Mouse (Mus musculus) G1E-ER4 (cell line): ENCODE data around the gene Vdac2. TPM values are rescaled to one million over a fixed set of nuclear protein-coding genes. Genes with fewer than 3 reads are reported as not detected.

Source experiments
- GATA1 ChIP-seq: IDR thresholded peaks from one replicate; pipeline ENCODE4 v1.8.0; 2012; ENCODE audit warnings: low read length, inconsistent platforms
- polyA plus RNA-seq: library from polyadenylated mRNA; stranded (reverse); fragments of >175 nt; gene quantifications from 2 replicates; pipeline ENCODE4 v1.2.3, GENCODE M21; 2012

Vdac2 gene
- polyA plus RNA-seq: 578 and 731 TPM in 2 replicates

DNA sequence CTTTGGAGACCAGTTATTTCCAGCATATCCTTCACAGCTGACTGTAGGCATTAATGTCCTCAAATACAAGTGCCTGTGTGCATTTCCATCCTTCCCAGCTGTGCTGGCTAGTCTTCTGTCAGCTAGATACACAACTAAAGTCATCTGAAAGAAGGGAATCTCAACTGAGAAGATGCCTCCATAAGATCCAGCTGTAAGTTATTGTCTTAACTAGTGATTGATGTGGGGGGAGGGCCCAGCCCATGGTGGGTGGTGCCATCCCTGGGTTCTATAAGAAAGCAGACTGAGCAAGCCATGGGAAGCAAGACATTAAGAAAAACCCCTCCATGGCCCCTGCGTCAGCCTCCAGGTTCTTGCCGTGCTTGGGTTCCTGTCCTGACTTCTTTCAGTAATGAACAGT, at the start of gene Vdac2:
Vdac2 (plus strand) TSS at position 301 of the 400 bp plus-strand sequence.
- TF ChIP-seq GATA1: no peak

DNA sequence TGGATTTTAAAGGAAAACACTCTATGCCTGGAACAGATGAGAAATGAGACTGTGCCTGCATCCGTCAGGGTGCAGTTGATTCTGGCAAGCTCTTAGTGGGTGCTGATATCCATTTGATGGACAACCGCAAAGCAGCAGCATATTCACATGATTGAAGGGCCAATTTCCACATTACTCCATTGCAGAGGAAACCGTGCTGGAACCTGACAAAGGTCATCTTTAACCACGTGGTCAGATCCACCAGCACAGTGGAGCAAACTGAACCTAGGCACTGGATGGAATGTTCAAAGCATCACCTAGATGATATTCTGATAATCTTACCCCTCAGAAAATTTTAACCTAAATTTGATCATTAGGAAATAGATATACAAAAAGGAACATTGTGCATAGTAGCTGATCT, 48.8 kb upstream of the Vdac2 start:
- TF ChIP-seq GATA1: no peak

DNA sequence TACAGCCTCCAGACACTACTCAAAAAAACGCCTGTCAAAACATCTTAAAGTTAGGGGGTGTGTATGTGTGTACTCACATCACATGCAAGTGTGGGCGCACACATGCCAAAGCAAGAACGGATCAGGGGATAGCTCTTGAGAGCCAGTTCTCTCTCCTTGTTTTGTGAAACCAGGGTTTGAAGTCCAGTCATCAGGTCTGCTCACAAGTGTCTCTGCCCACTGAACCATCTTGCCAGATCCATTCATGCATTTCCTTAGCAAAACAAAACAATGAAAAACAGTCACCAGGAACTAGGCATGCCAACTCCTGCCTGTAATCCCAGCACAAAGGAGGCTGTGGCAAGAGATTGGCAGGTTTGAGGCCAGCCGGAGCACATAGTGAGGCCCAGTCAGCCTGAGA, 38.5 kb upstream of the Vdac2 start:
- no peak for TF ChIP-seq GATA1

DNA sequence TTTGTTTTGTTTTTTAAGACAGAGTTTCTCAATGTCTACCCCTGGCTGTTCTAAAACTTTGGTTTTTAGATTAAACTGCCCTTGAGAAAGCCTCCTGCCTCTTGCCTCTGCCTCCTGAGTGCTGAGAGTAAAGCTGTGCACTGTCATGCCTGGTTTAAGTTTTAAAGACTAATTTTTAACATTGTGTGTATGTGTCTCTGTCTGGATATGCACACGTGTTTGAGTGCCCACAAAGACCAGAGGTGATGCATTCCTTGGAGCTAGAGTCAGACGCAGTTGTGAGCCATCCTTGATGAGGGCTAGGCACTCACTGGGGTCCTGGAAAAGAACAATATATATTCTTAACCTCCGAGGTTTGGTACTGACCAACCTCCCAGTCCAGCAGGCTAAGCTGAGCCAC, 37.7 kb upstream of the Vdac2 start:
- no peak for TF ChIP-seq GATA1

DNA sequence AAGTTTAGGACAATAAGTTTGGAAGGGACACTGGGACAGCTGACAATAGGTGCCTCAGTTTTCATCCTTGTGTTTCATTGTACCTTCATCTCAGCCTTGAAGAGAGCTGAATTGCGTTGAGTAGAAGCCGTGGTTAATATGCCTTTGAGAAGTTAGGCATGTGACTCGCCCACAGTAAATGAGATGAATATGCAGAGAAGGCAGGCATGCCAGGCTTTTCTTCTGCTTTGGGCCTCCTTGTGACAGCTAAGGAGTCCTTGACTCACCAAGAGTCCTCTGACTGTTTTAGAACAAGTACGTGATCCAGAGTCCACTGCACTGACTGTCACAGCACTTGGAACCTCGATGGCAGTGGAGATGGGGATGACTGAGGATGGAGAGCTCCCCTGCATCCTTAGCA, 36.9 kb upstream of the Vdac2 start:
- no peak for TF ChIP-seq GATA1

DNA sequence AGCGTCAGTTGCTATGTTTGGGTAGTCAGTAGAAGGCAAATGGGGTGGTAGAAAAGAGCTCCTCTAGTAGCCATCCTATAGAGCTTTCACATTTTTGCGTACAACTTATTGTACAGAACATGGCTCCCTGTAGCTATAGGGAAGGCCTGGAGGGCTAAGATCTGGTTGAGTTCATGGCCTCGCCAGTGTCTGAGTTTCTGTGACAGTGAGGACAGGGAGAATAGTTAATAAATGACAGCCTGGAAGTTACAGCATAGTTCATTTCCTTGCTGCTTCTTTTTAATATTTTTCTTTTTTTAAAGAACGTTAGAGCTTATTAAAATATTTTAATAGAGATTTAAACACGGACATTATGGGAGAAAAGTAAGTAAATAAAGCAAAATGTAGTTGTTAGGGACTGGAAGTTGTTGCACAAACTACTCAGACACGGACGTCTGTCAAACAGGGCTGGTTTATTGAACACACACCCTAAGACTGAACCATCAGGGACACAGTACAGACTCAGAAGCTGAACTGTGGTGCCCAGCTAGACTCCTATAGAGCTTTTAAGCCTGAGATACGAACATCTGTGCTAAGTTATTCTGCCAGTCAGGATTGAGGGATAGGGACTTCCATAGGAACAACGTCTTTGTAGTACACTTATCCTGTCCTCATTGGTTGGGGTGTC, 34.3 kb upstream of the Vdac2 start:
- no peak for TF ChIP-seq GATA1

DNA sequence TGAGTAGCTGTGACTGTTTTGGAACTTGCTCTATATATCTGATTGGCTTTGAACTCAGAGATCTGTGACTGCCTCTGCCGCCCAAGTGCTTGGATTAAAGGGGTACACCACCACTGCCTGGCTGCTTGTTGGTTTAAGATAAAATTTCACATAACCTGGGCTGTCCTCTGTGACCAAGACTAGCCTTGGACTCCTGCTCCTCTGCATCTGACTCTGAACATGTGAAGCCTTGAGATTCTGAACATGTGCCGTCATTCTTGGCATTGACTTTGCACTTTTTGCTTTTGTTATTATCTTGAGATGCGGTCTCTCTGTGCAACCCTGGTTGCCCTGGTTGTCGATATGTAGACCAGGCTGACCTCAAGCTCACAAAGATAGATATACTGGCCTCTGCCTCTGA, 33.3 kb upstream of the Vdac2 start:
- TF ChIP-seq GATA1: no peak

DNA sequence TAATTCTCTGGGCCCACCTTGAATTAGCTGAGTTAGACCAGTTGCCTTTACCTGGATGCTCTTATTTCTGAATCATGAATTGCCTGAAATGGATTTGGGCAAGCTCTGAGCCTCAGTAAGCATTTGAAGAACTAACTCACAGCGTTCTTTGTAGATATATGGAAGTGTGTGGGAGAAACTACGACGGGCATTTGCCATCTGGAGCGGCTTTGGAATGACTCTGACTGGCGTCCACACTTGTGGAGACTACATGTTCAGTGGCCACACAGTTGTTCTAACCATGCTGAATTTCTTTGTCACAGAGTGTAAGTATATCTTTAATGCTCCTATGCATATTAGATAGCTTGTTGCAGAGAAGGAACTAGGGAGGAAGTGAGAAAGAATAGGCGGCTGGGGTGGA, 32.8 kb upstream of the Vdac2 start:
- TF ChIP-seq GATA1: no peak

DNA sequence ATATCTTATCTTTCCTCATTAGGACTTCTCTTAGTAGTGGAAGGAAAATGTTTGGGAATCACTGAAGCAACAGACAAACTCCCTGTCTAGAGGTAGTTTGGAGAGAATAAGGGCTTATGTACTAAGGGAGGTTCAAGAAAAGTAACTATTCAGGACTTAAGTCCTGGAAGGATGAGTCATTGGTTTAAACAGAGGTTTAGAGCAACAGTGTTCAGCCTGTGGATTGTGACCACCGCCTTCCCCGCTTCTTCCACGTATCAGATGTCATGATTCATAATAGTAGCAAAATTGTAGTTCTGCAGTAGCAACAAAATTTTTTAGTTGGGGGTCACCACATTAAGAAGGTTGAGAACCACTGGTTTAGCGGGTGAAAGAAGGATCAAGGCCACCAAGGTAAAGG, 24.4 kb upstream of the Vdac2 start:
- TF ChIP-seq GATA1: no peak

DNA sequence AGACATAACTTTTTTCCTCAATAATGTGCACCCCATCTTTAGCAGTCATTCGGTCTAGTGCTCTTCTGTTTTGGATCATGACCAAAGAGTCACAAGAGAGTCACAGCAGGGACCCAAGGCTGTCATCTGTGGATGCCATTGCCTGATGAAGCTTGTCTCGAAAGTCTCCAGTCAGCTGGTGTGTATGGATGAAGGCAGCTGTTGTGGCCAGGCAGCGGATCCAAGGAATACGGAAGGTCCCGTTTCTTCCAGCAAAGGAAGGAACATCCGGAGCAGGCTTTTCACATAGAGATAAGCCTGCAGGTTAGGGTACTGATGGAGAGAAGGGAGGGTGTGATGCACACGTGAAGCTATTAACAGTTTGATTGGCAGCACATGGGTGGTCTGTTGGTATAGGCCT, 23.4 kb upstream of the Vdac2 start:
- TF ChIP-seq GATA1: no peak

DNA sequence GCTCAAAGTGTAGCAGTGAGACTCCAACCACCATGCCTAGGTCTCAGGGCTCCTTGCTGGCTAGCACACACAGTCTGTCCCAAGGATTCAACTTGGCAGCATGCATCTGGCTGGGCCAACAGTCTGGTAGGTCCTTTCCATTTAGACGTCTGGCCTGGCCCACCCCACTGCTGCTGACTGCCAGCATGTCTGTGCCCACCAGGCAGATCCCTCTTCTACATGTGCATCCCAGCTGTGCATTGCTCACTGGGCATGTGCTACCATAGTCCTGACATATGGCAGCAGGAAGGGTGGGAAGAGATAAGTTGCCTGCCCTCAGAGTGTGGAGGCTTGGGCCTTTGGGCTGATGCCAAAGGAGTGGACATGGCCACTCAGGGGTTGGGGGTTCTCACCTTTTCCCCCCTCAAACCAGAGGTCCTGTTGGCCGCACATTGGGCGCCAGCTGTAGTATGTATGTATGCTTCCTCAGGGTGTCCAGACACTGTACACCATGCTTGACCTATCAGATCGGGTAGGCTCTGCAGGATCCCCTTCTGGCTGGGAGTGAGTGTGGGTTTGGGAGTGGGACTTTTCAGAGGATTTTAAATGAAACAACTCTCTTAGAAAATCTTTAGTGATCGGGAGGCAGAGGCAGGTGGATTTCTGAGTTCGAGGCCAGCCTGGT, 22.4 kb upstream of the Vdac2 start:
- no peak for TF ChIP-seq GATA1

DNA sequence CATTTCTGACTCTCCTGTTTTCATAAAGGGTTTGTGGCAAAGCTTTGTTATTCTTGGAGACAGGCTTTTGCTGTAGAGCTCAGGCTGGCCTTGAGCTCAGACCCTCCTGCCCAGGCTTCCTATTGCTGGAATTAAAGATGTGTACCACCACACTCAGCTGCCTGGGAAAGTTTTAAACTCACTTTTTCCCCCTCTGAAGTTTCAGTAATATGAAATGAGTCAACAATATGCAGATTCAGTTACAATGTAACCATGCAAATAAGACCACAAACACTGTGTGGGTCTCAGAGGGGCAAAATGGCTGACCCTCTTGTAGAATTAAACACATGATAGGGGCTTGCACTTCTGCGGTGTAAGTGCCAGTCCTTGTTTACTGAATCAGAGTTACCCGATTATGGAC, 18.8 kb upstream of the Vdac2 start:
- no peak for TF ChIP-seq GATA1

DNA sequence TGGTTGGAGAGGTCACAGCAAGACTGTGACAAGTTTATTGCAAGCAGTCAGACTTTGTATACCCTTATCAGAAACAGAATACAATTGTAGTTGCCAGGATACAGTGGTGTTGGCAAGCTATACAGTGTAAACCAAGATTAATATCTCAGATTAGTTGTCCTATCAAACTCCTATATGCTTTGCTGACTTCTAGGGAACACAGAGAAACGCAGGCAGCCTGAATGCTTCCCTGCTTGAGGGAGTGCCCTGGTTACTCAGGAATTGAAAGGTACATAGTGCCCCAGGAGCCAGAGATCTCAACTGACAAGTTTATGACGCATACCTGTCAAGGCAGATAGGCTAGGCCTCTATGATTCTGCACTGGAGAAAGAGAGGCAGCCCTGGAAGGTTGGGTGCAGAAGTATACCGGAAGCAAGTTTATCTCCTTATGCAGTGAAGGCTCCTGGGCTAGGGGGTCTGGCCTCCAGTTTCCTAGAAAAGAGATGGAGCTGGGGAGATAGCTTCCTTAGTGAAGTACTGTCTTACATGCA, 18.3 kb upstream of the Vdac2 start:
- TF ChIP-seq GATA1: no peak

DNA sequence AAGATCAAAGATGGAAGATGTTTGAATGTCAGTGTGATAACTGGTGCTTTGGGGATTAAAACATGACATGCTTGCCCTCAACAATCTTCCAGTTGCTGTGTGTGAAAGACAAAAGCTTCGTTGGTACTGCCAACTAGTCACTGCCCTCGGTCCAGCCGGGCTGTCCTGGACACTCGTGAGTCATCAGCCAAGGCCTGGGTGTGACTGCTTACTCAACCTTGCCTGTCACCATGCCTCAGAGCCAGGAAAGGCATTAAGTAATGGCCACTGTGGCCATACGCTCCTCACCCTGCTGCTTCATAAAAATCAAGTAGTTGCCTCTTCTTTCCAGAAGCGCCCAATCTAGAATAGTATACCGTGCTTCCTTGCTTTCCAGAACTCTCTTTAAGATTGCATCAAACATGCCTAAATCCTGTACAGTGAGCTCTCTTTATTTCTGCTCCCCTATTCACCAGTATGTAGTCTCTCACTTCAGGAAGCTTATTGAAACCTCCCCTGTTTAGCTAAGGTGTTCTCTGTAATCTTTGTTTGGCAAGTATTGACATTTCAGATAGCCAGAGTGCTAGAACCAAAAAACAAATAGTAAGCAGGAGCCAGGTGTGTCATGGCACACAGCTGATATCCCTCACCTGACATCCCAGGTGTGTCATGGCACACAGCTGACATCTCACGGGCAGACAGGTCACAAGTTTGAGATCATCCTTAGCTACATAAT, 16.7 kb upstream of the Vdac2 start:
- TF ChIP-seq GATA1: no peak

DNA sequence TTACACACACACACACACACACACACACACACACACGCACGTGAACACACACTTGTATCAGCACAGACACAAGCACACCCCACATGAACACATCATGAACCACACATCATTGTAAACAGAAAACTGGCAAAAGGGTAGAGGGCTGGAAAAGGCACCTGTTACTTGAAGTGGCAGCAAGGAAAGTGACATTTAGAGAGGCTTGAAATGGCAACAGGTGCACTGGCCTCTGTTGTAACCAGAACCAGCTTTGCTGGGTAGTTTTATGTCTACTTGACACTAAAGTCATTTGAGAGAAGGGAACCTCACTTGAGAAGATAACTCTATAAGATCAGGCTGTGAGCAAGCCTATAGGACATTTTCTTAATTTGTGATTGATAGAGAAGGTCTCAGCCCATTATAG, 15.6 kb upstream of the Vdac2 start:
- no peak for TF ChIP-seq GATA1

DNA sequence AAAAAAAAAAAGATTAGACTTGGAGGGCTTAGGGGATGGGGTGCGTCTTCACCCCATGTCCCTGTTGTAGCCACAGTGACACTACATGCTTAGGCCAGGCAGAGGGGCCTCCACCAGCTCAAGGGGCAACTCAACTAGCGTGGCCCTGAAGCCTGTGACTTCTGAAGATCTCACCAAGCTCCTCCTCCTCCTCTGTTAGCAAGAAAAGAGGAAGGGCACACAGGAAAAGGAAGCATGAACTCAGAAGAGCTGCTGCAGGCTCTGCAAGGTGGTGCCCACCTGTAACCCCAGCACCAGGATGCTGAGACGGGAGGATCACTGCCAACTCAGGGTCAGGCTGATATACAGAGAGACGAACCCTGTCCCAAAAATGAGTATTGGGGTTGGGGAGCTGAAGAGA, 13.7 kb upstream of the Vdac2 start:
- no peak for TF ChIP-seq GATA1
